Mouse (Mus musculus): ENCODE data around the gene Anp32e.
"Not testable (repeated sequence)": the region's sequence is repeated elsewhere in the genome, so short reads cannot be mapped to it uniquely, and the experiment has no call there.

The Anp32e gene

GRCm38 (mm10) chr3:95903753-95904502 lies 25.1 kb upstream of the Anp32e start:
- in situ Hi-C loops (cut with MseI, MboI) = no loop called here

- in situ Hi-C loops (cut with MseI, MboI) = no loop called here
Measured at GRCm38 (mm10) chr3:95904568-95904967, 24.5 kb upstream of the Anp32e start, which contains the start of gene Car14. Gene Car14, minus strand, starts transcription at chr3:95904691.

- in situ Hi-C loops (cut with MseI, MboI) = no loop called here
Measured at GRCm38 (mm10) chr3:95905146-95905939, 23.7 kb upstream of the Anp32e start.

- in situ Hi-C loops (cut with MseI, MboI) = no loop called here
Measured at GRCm38 (mm10) chr3:95905940-95906492, 23.0 kb upstream of the Anp32e start.

- in situ Hi-C loops (cut with MseI, MboI) = no loop called here
Measured at GRCm38 (mm10) chr3:95906860-95907259, 22.2 kb upstream of the Anp32e start.

GRCm38 (mm10) chr3:95907613-95908012 lies 21.4 kb upstream of the Anp32e start:
- in situ Hi-C loops (cut with MseI, MboI) = no loop called here

- in situ Hi-C loops (cut with MseI, MboI) = no loop called here
Measured at GRCm38 (mm10) chr3:95914706-95915105, 14.3 kb upstream of the Anp32e start.

- in situ Hi-C loops (cut with MseI, MboI) = no loop called here
Measured at GRCm38 (mm10) chr3:95916760-95917159, 12.3 kb upstream of the Anp32e start.

- in situ Hi-C loops (cut with MseI, MboI) = not testable (repeated sequence)
Measured at GRCm38 (mm10) chr3:95920532-95920931, 8.5 kb upstream of the Anp32e start.

- in situ Hi-C loops (cut with MseI, MboI) = not testable (repeated sequence)
Measured at GRCm38 (mm10) chr3:95923429-95923828, 5.6 kb upstream of the Anp32e start.

- in situ Hi-C loops (cut with MseI, MboI) = no loop called here
Measured at GRCm38 (mm10) chr3:95924185-95924584, 4.9 kb upstream of the Anp32e start.

GRCm38 (mm10) chr3:95925087-95925486 lies 4.0 kb upstream of the Anp32e start:
- in situ Hi-C loops (cut with MseI, MboI) = no loop called here

GRCm38 (mm10) chr3:95928261-95928657 lies 787 bp upstream of the Anp32e start:
- in situ Hi-C loops (cut with MseI, MboI) = no loop called here

GRCm38 (mm10) chr3:95929581-95930470 lies 780 bp downstream of the Anp32e start:
- in situ Hi-C loops (cut with MseI, MboI) = no loop called here

- in situ Hi-C loops (cut with MseI, MboI) = no loop called here
Measured at GRCm38 (mm10) chr3:95930471-95930789, 1.4 kb downstream of the Anp32e start.

GRCm38 (mm10) chr3:95931471-95931870 lies 2.4 kb downstream of the Anp32e start:
- in situ Hi-C loops (cut with MseI, MboI) = no loop called here

- in situ Hi-C loops (cut with MseI, MboI) = no loop called here
Measured at GRCm38 (mm10) chr3:95932157-95932556, 3.1 kb downstream of the Anp32e start.

- in situ Hi-C loops (cut with MseI, MboI) = no loop called here
Measured at GRCm38 (mm10) chr3:95932566-95932965, 3.5 kb downstream of the Anp32e start.

GRCm38 (mm10) chr3:95933111-95933750 lies 4.2 kb downstream of the Anp32e start:
- in situ Hi-C loops (cut with MseI, MboI) = no loop called here

- in situ Hi-C loops (cut with MseI, MboI) = no loop called here
Measured at GRCm38 (mm10) chr3:95934448-95934847, 5.4 kb downstream of the Anp32e start.

GRCm38 (mm10) chr3:95938217-95938616 lies 9.2 kb downstream of the Anp32e start:
- in situ Hi-C loops (cut with MseI, MboI) = no loop called here

Data from mouse trophoblast stem cell (cell line).